Mouse (Mus musculus): ENCODE results near the gene Olfr1513. TPM values are rescaled to one million over a fixed set of nuclear protein-coding genes. Genes with fewer than 3 reads are reported as not detected.
A peak's percentile ranks its signal among the peaks of the same experiment; 100 is the strongest.
"Not testable (repeated sequence)": the region's sequence is repeated elsewhere in the genome, so short reads cannot be mapped to it uniquely, and the experiment has no call there.

Gene Olfr1513
- total RNA-seq, 2 experiments from 2014 or later, result not detected

DNA sequence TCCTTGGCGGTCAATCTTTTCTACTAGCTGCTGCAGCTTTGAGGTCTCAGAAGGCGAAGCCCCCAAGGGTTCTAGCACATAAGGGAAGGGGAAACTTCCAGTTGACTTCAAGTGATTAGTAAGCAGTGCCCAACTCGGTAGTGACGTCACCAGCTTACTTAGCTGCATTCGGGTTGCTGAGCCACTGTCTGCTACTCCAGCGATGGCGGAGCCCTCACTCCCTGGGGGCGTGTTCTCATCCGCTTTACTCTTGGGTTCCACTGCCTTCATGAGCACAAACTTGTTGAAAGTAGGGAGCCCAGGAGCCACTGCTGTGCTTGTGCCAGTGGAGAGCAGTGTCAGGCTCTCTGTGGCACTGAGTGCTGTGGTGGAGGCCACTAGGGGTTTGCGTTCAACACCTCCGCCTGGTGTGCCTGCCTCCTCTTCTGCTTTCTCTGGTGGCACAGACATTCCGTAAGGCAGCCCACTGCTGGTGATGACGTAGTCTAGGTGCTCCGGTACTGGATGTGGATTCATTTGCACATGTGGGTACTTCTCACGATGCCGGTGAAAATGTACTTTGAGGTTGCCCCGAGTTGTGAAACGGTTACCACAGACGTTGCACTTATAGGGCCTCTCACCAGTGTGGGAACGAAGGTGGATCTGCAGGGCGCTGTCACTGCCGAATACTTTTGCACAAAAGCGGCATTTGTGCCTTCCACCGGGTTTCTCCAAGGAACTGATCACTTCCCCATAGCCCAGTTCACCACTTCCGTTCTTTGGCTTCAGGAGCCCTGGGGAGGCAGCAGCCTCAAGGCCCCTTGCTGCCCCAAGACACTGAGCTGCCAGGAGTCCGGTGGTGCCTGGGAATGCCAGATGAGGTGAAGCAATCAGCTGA is 42.0 kb downstream of the Olfr1513 start:
- no peak for ATAC-seq (replicated peaks; ENCODE audit: low FRiP score, poor library complexity, severe bottlenecking)

DNA sequence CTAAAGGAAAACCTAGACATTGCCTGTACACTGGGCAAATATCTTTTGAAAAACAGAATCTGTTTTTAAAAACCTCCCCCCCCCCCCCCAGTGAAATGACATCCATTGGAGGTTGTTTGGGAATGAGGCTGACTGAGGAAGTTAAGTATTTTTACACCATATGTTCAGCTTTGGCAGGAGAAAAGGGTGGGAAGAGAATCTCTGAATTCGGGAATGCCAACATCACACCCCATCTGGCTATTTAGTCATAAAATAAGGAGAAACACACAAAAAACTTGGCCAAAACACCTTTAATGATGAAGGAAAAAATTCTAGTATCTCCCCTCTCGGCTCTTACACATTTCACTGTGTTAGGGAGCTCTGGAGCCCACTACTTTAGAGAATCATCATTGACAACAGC is 45.3 kb downstream of the Olfr1513 start:
- no peak for ATAC-seq (replicated peaks; ENCODE audit: low FRiP score, poor library complexity, severe bottlenecking)

DNA sequence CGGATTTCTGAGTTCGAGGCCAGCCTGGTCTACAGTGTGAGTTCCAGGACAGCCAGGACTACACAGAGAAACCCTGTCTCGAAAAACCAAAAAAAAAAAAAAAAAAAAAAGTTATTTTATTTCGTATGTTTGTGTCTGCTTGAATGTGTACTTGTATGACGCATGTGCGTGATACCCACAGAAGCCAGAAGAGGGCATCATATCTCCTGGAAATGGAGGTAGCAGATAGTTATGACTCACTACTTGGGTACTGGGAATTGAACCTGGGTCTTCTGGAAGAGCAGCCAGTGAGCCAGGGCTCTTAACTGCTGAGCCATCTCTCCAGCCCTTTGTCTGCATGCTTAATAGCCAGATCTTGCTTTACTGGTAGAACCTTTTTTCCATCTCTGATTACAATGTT is 45.9 kb downstream of the Olfr1513 start:
- not testable (repeated sequence) for ATAC-seq (replicated peaks; ENCODE audit: low FRiP score, poor library complexity, severe bottlenecking)

DNA sequence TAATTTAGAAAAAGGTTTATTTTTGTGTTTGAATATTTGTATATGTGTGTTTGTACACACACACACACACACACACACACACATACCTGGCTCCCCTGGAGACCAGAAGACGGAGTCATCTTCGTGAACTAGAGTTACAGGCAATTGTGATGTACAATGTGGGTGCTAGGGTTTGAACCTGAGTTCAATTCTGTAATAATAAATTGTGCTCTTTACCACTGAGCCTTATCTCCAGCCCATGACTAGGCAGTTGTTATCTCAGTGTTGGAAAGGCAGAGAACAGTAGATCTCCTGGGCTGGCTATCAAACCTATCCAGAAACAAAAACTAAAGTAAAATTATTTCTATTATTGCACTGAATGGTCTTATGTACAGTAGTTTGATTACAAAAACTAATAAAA is 50.1 kb downstream of the Olfr1513 start:
- ATAC-seq (replicated peaks; ENCODE audit: low FRiP score, poor library complexity, severe bottlenecking), result no peak

DNA sequence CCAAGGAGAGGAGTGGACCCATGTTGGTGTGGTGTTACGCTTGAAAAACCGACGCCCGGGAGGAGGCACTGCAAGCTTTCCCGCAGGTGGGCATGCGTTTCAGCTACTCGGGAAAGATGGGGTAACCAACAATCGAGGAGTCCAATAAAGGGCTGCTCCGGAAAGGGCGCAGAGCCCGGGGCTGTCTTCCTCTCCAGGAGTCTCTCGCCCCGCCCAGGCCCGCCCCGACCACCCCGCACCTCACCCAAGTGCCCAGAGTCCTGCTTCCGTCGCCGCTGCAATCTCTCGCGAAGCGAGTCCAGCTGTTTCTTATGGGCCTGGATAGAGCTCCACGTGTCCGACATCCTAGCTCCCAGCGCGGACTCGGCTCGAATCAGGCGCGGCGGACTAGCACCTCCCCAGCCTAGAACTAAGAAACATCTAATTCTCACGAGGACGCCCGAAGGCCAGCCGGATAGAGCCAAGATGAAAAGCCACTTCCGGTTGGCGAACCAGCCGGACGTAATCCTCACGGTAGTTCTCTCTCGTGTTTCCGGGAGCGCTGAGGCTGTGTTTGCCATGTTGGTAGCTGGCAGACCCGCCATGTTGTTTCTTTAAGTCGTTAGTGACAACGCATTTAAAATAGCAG is 51.5 kb downstream of the Olfr1513 start, which contains the start of gene Mettl3:
TSS of gene Mettl3 (minus strand) at position 485 of the 628 bp plus-strand sequence.
- peak; percentile 95 for ATAC-seq (replicated peaks; ENCODE audit: low FRiP score, poor library complexity, severe bottlenecking)

DNA sequence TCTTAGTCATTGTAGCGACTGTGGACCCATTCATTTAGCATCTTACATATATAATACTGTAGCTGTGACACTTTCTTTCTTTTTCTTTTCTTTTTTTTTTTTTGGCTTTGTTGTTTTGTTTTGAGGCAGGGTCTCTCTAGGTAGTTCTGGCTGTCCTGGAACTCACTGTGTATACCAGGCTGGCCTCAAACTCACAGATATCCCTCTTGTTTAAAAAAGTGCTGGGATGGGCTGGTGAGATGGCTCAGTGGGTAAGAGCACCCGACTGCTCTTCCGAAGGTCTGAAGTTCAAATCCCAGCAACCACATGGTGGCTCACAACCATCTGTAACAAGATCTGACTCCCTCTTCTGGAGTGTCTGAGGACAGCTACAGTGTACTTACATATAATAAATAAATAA is 52.7 kb downstream of the Olfr1513 start:
- not testable (repeated sequence) for ATAC-seq (replicated peaks; ENCODE audit: low FRiP score, poor library complexity, severe bottlenecking)

Other genes starting within 250 kb of the Olfr1513 start
- gene Rpgrip1, start 245.7 kb downstream of the Olfr1513 start, total RNA-seq (2015; ENCODE audit: low replicate concordance), result 0.36 and 10.1 TPM in 2 replicates
- gene Rpgrip1, start 245.7 kb downstream of the Olfr1513 start, total RNA-seq (2017; ENCODE audit: low replicate concordance), result 1.3 and 9.9 TPM in 2 replicates
- gene Supt16, start 159.0 kb downstream of the Olfr1513 start, total RNA-seq (2015; ENCODE audit: low replicate concordance), result 84.0 and 91.8 TPM in 2 replicates
- gene Supt16, start 159.0 kb downstream of the Olfr1513 start, total RNA-seq (2017; ENCODE audit: low replicate concordance), result 174 and 231 TPM in 2 replicates
- 53.0 and 95.2 TPM in 2 replicates for gene Chd8, start 98.6 kb downstream of the Olfr1513 start, total RNA-seq (2015; ENCODE audit: low replicate concordance)
- 69.4 and 84.6 TPM in 2 replicates for gene Chd8, start 98.6 kb downstream of the Olfr1513 start, total RNA-seq (2017; ENCODE audit: low replicate concordance)
- gene Tox4, start 77.3 kb downstream of the Olfr1513 start, total RNA-seq (2015; ENCODE audit: low replicate concordance), result 14.7 and 27.0 TPM in 2 replicates
- gene Tox4, start 77.3 kb downstream of the Olfr1513 start, total RNA-seq (2017; ENCODE audit: low replicate concordance), result 20.1 and 20.3 TPM in 2 replicates
- gene Rab2b, start 76.9 kb downstream of the Olfr1513 start, total RNA-seq (2015; ENCODE audit: low replicate concordance), result 5.4 and 6.3 TPM in 2 replicates
- 2.7 and 9.2 TPM in 2 replicates for gene Rab2b, start 76.9 kb downstream of the Olfr1513 start, total RNA-seq (2017; ENCODE audit: low replicate concordance)
- gene Mettl3, start 51.3 kb downstream of the Olfr1513 start, total RNA-seq (2015; ENCODE audit: low replicate concordance), result 12.2 and 24.9 TPM in 2 replicates
- 22.7 and 38.7 TPM in 2 replicates for gene Mettl3, start 51.3 kb downstream of the Olfr1513 start, total RNA-seq (2017; ENCODE audit: low replicate concordance)
- gene Sall2, start 27.6 kb downstream of the Olfr1513 start, total RNA-seq (2015; ENCODE audit: low replicate concordance), result 1.1 TPM in 1 of 2 replicates, not detected in the other
- gene Sall2, start 27.6 kb downstream of the Olfr1513 start, total RNA-seq (2017; ENCODE audit: low replicate concordance), result 0.13 and 0.30 TPM in 2 replicates
- gene Olfr1512, start 22.8 kb upstream of the Olfr1513 start, total RNA-seq (2015; ENCODE audit: low replicate concordance), result not detected in 2 replicates
- not detected in 2 replicates for gene Olfr1512, start 22.8 kb upstream of the Olfr1513 start, total RNA-seq (2017; ENCODE audit: low replicate concordance)
- not detected in 2 replicates for gene Olfr1511, start 41.0 kb upstream of the Olfr1513 start, total RNA-seq (2015; ENCODE audit: low replicate concordance)
- not detected in 2 replicates for gene Olfr1511, start 41.0 kb upstream of the Olfr1513 start, total RNA-seq (2017; ENCODE audit: low replicate concordance)
- gene Olfr1510, start 58.0 kb upstream of the Olfr1513 start, total RNA-seq (2015; ENCODE audit: low replicate concordance), result not detected in 2 replicates
- gene Olfr1510, start 58.0 kb upstream of the Olfr1513 start, total RNA-seq (2017; ENCODE audit: low replicate concordance), result not detected in 2 replicates
- not detected in 2 replicates for gene Olfr1509, start 86.6 kb upstream of the Olfr1513 start, total RNA-seq (2015; ENCODE audit: low replicate concordance)
- not detected in 2 replicates for gene Olfr1509, start 86.6 kb upstream of the Olfr1513 start, total RNA-seq (2017; ENCODE audit: low replicate concordance)
- not detected in 2 replicates for gene Olfr1508, start 111.1 kb upstream of the Olfr1513 start, total RNA-seq (2015; ENCODE audit: low replicate concordance)
- not detected in 2 replicates for gene Olfr1508, start 111.1 kb upstream of the Olfr1513 start, total RNA-seq (2017; ENCODE audit: low replicate concordance)
- gene Olfr1507, start 139.3 kb upstream of the Olfr1513 start, total RNA-seq (2015; ENCODE audit: low replicate concordance), result not detected in 2 replicates
- gene Olfr1507, start 139.3 kb upstream of the Olfr1513 start, total RNA-seq (2017; ENCODE audit: low replicate concordance), result not detected in 2 replicates